Mouse (Mus musculus) mouse trophoblast stem cell (cell line): ENCODE data around the gene Slc4a1ap.
"Not testable (repeated sequence)": the region's sequence is repeated elsewhere in the genome, so short reads cannot be mapped to it uniquely, and the experiment has no call there.

Source experiments
- in situ Hi-C, 2 experiments: fragments of 300-500 bp; cut with MseI, MboI; formaldehyde crosslinking; loops; 2 replicates in 1 of 2; 3 replicates in 1 of 2; pipeline ENCODE4 v1.15.1; 2025

Gene Slc4a1ap

GRCm38 (mm10) chr5:31526354-31527116 is at the start of gene Slc4a1ap:
TSS of gene Slc4a1ap (plus strand) at chr5:31526995.
- in situ Hi-C loops: no loop called here

GRCm38 (mm10) chr5:31480536-31480935 is 46.3 kb upstream of the Slc4a1ap start:
- in situ Hi-C loops: no loop called here

- in situ Hi-C loops: no loop called here
Measured at GRCm38 (mm10) chr5:31485440-31485839, 41.4 kb upstream of the Slc4a1ap start, which contains the start of gene 4930548H24Rik. TSS of gene 4930548H24Rik (plus strand) at chr5:31485740.

- in situ Hi-C loops: no loop called here
Measured at GRCm38 (mm10) chr5:31487889-31488288, 38.9 kb upstream of the Slc4a1ap start.

- in situ Hi-C loops: no loop called here
Measured at GRCm38 (mm10) chr5:31489116-31489769, 37.6 kb upstream of the Slc4a1ap start.

GRCm38 (mm10) chr5:31492031-31492430 is 34.8 kb upstream of the Slc4a1ap start:
- in situ Hi-C loops: no loop called here

- in situ Hi-C loops: no loop called here
Measured at GRCm38 (mm10) chr5:31494513-31495297, 32.1 kb upstream of the Slc4a1ap start, which contains the start of gene Gpn1. TSS of gene Gpn1 (plus strand) at chr5:31494741.

GRCm38 (mm10) chr5:31504843-31505242 is 22.0 kb upstream of the Slc4a1ap start:
- in situ Hi-C loops: no loop called here

GRCm38 (mm10) chr5:31512481-31512880 is 14.3 kb upstream of the Slc4a1ap start:
- in situ Hi-C loops: no loop called here

- in situ Hi-C loops: no loop called here
Measured at GRCm38 (mm10) chr5:31520556-31520955, 6.2 kb upstream of the Slc4a1ap start.

GRCm38 (mm10) chr5:31527117-31527680 is 404 bp downstream of the Slc4a1ap start:
- in situ Hi-C loops: no loop called here

- in situ Hi-C loops: not testable (repeated sequence)
Measured at GRCm38 (mm10) chr5:31527707-31528106, 912 bp downstream of the Slc4a1ap start, which contains the start of gene Supt7l. TSS of gene Supt7l (minus strand) at chr5:31527807.

GRCm38 (mm10) chr5:31528560-31528959 is 1.8 kb downstream of the Slc4a1ap start:
- in situ Hi-C loops: no loop called here

GRCm38 (mm10) chr5:31535228-31535627 is 8.4 kb downstream of the Slc4a1ap start:
- in situ Hi-C loops: no loop called here

- in situ Hi-C loops: no loop called here
Measured at GRCm38 (mm10) chr5:31559401-31559800, 32.6 kb downstream of the Slc4a1ap start.

- in situ Hi-C loops: no loop called here
Measured at GRCm38 (mm10) chr5:31560352-31560751, 33.6 kb downstream of the Slc4a1ap start.

GRCm38 (mm10) chr5:31562036-31562666 is 35.4 kb downstream of the Slc4a1ap start:
- in situ Hi-C loops: no loop called here

GRCm38 (mm10) chr5:31563496-31563895 is 36.7 kb downstream of the Slc4a1ap start:
- in situ Hi-C loops: no loop called here

- in situ Hi-C loops: no loop called here
Measured at GRCm38 (mm10) chr5:31563905-31564304, 37.1 kb downstream of the Slc4a1ap start.

- in situ Hi-C loops: no loop called here
Measured at GRCm38 (mm10) chr5:31564976-31565375, 38.2 kb downstream of the Slc4a1ap start.

GRCm38 (mm10) chr5:31566026-31566425 is 39.2 kb downstream of the Slc4a1ap start:
- in situ Hi-C loops: no loop called here
